Mouse (Mus musculus) heart, adult 8-10 months (tissue): ENCODE data around the gene Stk19. TPM values are rescaled to one million over a fixed set of nuclear protein-coding genes. Genes with fewer than 3 reads are reported as not detected.

Experiments used
- DNase-seq: peaks from one replicate; pipeline ENCODE4 v3.0.0; 2022; ENCODE audit warnings: low spot score
- total RNA-seq, 4 experiments: library from RNA; stranded (reverse); gene quantifications; 2 replicates each; pipeline ENCODE4 v1.2.4; 2022

Stk19 gene
- 10 to 100 TPM in 2 of 4 experiments, 1 to 10 TPM in 2; 8.2 to 14.6 (median 9.5) TPM for total RNA-seq

DNA sequence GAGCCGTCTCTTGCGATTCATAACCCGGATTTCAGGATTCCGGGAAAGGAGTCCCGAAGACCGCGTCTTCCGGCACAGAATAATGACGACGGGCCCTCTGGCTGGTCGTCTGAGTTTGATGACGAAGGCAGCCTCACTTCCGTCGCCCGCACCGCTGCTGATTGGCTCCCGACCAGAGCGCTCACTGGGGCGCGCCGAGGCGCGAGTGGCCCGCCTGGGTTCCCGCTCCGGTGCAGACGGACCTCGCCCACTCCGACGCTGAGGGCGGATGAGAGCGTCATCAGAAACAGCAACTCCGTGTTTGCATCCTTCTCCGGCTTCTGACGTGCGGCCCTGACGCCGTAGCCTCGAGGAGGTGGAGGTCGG, at the start of gene Stk19, which contains the start of gene Dxo:
TSS of gene Stk19 (minus strand) at position 90 of the 366 bp plus-strand sequence.
TSS of gene Dxo (plus strand) at position 164 of the 366 bp plus-strand sequence.
- DNase-seq: peak; percentile 97

DNA sequence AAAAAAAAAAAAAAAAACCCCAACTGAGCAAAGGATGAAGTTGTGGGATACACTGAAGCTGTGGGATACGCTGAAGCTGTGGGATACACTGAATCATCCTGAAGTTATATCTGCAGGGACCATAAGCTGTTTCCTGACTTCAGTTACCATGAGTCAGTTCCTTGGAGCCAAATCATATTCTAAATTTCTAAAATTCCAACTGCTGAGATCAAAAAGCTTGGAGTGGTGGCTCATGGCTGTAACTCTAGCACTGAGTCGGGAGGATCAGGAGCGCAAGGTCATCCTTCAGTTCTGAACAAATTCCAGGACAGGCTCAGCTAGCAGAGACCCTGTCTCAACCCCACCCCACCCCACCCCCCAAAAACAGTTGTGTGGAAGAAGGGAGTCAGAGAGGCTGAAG, 48.9 kb upstream of the Stk19 start:
- DNase-seq: no peak

DNA sequence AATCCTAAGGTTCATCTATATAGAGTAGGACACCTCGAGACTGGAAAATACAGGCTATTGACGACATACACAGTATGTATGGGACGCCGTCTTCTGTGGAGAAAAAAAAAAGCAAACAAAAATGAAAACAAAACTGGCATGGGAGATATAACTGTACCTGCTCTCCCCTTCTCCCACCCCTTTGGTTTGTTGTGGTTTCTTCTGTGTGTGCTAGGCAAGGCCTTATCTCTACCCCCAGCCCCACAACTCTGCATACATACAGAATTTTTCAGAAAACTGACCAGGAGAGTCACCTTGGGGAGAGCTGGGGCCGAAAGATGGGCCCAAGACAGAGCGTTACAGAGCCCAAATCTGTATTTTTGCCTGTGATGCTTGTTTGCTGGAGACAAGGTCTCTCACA, 48.0 kb upstream of the Stk19 start:
- no peak for DNase-seq

DNA sequence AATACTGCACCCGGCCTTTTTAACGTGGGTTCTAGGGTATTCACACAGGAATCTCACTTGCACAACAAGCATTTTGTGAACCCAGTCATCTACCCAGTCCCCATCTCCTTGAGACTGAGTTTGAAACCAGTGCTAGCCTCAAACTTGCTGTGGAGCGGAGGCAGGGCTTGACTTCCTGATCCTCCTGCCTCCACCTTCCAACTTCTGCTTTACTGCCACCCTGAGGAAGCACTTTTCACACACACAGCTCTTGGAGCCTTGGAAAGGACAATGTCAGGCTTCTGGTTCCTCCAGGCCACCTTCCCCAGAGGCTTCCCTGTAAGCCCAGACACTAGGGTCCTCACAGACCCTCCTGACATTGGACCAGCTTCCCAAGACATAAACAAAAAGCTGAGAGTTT, 46.6 kb upstream of the Stk19 start:
- DNase-seq: no peak

- DNase-seq: no peak
These were observed 45.1 kb upstream of the Stk19 start, which contains the start of gene Gm20547 for GRCm38 (mm10) chr17:34881683-34882310. Gm20547 (minus strand) TSS chr17:34882042.

DNA sequence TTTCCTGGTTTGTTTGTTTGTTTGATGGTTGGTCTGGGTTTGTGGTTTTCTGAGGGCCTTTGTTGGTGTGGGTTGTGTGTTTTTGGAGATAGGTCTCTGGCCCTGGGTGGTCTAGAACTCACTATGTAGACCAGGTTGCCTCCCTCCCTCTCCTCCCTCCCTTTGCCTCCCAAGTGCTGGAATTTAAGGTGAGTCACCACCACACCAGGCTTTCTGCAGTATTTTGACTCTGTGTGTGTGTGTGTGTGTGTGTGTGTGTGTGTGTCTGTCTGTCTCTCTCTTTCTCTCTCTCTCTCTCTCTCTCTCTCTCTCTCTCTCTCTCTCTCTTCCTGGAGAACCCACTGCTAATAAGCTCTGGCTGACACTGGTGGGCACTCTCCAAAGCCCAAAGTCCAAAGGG, 44.4 kb upstream of the Stk19 start:
- no peak for DNase-seq

GRCm38 (mm10) chr17:34879336-34879879, 42.7 kb upstream of the Stk19 start, which contains the start of gene Zbtb12:
Zbtb12 (plus strand) TSS chr17:34879483.
- no peak for DNase-seq

DNA sequence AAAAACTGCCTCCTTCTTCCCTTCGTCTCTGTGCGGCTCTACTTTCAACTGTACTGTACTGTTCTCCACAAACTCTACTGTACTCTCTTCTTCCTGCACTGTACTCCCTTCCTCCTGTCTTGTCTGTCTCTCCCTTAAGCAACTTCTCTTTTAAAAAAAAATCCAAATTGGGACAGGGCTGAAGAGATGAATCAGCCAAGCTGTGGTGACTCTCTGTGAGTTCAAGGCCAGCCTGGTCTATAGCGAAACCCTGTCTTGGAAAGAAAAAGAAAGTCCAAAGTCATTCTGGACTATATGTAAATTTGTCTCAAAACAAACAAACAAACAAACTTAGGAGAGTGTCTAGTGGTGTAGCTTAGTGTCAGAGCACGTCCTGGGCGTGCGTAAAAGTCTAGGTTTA, 37.6 kb upstream of the Stk19 start:
- DNase-seq: no peak

- no peak for DNase-seq
These were observed 29.2 kb upstream of the Stk19 start for GRCm38 (mm10) chr17:34865981-34866380.

DNA sequence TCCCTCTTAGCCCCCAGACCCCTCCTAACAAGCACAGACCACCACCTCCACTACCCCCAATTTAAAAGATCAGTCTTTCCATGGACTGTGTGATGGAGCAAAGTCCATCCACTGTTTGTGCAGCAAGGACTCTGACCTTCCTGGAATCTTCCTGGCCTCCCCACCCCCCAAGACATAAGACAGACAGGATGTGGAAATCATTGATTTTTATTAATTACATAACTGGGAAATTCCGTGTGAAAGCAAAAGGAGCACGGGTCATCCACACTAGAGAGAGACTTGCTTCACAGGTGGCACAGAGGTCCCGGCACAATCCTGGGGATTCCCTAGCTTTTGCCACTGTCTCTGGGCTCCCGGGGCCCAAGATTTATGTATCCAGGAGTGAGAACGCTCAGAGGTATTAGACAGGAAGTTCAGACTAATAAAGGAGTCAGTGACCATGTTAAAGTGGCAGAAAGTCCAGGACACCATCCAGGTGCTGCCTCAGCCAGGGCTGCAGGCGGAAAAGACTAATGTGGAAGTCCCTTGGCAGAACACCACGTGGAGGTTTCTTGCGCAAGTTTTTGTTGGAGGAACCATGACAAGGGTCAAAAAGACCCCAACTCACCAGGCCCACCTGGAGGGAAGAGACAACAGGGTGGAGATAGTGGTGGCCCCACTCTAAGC, 25.8 kb upstream of the Stk19 start, which contains the start of gene Cfb:
TSS of gene Cfb (minus strand) at position 103 of the 666 bp plus-strand sequence.
- no peak for DNase-seq

DNA sequence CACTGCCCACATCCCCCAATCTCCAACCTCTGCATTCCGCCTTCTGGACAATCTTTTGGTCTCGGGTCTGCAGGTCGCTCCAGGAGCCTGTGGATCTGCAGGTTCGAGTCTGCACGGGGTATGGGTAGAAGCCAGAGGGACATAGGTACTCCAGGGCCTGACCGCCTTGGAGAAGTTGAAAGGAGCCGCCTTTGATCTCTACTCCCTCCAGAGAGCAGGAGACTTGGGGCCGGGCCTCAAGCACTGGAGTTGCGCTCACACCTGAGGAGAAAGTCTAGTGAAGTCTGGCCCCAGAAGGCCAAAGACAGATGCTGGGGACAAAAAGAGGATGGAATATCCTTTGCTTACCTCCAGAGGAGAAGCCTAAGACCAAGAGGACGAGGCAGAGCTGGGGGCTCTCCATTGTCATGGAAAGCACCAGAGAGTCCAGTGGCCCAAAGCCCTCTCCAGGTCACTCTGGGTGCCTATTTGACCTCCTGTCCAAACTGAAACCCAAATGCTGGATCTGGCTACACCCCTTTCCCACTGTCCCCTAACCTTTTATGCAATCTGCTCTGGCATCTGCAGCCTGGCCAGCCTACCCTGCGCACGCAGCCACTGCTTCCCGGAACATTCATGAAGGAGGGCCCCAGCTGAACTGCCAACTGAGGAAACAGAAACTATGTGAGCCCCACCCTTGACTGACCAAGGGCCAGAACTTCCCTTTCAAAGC, 25.1 kb upstream of the Stk19 start:
- DNase-seq: no peak

- DNase-seq: no peak
These were observed 23.8 kb upstream of the Stk19 start for GRCm38 (mm10) chr17:34860514-34860913.

- DNase-seq: no peak
These were observed 21.9 kb upstream of the Stk19 start for GRCm38 (mm10) chr17:34858670-34859069.

DNA sequence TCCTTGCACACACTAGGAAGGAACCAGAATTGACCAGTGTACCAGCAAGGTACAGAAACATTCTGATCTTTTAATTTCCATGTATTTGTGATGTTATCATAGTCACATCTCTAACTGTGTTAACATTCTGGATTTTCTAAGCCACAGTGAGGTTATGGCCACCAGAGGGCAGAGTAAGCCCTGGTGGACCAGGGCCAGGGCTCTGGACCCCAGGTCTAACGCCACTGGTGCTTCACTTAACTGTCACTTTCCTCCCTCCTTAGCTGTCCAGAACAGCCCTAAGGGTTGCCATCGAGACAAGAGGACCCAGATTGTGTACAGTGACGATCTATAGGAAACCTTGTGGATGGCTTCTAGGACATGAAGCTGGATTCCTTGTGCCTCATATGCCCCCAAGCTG, 19.1 kb upstream of the Stk19 start:
- peak; percentile 26 for DNase-seq

GRCm38 (mm10) chr17:34854761-34855160, 18.0 kb upstream of the Stk19 start:
- no peak for DNase-seq

- no peak for DNase-seq
These were observed 16.8 kb upstream of the Stk19 start for GRCm38 (mm10) chr17:34853511-34853910.

- DNase-seq: no peak
These were observed 13.9 kb upstream of the Stk19 start for GRCm38 (mm10) chr17:34850517-34851125.

DNA sequence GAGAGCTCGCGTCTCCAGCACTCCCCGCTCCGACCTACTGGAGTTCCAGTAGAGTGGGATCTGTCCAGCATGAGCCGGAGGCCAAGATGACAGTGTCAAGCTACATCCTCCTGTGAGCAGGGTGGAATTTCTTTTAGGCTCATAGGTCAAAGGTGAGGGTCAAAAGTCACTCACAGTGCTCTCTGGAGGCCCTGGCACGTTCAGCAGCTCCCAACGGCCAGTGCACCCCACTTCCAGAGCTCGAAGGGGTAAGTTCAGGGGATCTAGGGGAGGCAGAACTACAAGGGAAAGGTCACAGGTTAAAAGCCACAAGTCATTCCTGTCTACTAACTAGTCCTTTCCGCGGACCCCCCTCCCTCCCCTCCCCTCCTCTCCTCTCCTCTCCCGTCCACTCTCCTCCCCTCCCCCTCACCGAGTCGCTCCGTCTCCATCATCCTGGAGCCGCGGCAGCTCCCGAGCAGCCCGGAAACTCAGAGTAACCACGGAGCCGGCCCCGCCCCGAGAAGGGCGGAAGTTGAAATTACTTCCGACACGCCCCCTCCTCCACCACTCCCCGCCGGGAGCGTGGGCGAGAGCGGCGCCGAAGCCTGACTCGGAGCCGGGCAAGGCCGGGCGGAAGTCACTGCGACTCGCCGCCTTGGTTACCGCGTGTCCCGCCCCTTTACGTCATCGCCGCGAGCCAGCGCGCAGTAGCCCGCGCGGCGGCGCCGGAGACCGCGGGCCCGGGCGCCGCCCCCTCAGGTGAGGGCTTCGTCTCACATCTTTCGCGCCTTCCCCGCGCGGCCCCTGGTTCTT, 13.2 kb upstream of the Stk19 start, which contains the start of the genes Skiv2l and Nelfe:
TSS of gene Skiv2l (minus strand) at position 489 of the 795 bp plus-strand sequence.
TSS of gene Nelfe (plus strand) at position 670 of the 795 bp plus-strand sequence.
- DNase-seq: peak; percentile 96

GRCm38 (mm10) chr17:34847615-34848014, 10.9 kb upstream of the Stk19 start:
- no peak for DNase-seq

GRCm38 (mm10) chr17:34847192-34847591, 10.4 kb upstream of the Stk19 start:
- DNase-seq: no peak

DNA sequence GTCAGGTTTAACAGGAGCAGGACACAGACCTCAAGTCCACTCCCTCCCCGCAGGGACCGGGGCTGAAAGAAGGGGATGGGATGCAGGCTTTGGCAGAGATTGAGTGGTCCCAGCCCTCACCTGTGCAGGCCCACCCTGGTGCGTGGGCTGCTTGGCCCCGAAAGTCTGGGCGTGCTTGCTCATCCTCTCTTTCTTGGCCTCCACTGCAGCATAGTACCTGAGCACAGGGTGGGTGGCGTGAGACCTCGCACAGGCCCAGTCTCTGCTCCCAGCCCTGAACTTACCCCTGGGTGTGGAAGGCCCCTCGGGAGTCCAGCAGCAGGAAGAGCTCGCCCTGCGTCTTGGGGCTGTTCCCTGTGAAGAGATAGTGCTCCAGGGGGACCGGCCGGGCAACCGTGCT, 8.1 kb upstream of the Stk19 start:
- DNase-seq: no peak
